Mouse (Mus musculus): ENCODE results near the gene C2cd5. TPM values are rescaled to one million over a fixed set of nuclear protein-coding genes. Genes with fewer than 3 reads are reported as not detected.

The C2cd5 gene
- total RNA-seq, 1 experiment, result 26.5 TPM

GRCm38 (mm10) chr6:143067654-143068053 lies 32.3 kb downstream of the C2cd5 start:
- Histone ChIP-seq H3K9me3 (ENCODE audit: control insufficient read depth, insufficient read depth, low read depth, low read length) (no peaks in the 10 kb centered on the region), H3K4me3 (ENCODE audit: insufficient read depth in 1 of 2, low read depth in 1 of 2, low read length in 2 of 2, poor library complexity in 1 of 2, severe bottlenecking in 1 of 2) (no peak overlapping the region), H3K27ac (ENCODE audit: insufficient read depth, low read depth, low read length, poor library complexity, severe bottlenecking) (no peak overlapping the region), H3K4me1 (ENCODE audit: control insufficient read depth in 2 of 2, insufficient read depth in 2 of 2, low read length in 2 of 2, poor library complexity in 1 of 2) (peaks cover 2 to 9% of the 10 kb centered on the region in 2 experiments), H3K9ac (ENCODE audit: insufficient read depth, low read depth, low read length, poor library complexity, severe bottlenecking) (no peak overlapping the region), H3K36me3 (ENCODE audit: control insufficient read depth, insufficient read depth, low read length, poor library complexity, severe bottlenecking) (peaks cover 6% of the 10 kb centered on the region; the same call in 1 of the 2 replicates)
- DNase-seq (ENCODE audit: low read depth, low spot score), result no peak
- no peak for TF ChIP-seq MAFK (IDR thresholded peaks at IDR 0.05; ENCODE audit: insufficient read depth, low read depth, low read length)
- TF ChIP-seq ZC3H11A (IDR thresholded peaks at IDR 0.05; ENCODE audit: borderline replicate concordance, low read depth, low read length), result no peak
- TF ChIP-seq ZNF384 (IDR thresholded peaks at IDR 0.05; ENCODE audit: low read depth, low read length), result no peak
- TF ChIP-seq CHD2 (IDR thresholded peaks at IDR 0.05; ENCODE audit: low read depth, low read length), result no peak
- no peak for TF ChIP-seq HCFC1 (IDR thresholded peaks at IDR 0.05; ENCODE audit: borderline replicate concordance, insufficient read depth, low read length)
- in situ Hi-C loops (cut with MboI; ENCODE audit: low sequenced_read_pairs in 2 of 2, unreplicated experiment in 2 of 2), result no loop called here

- H3K4me1 ChIP-seq (ENCODE audit: control insufficient read depth in 2 of 2, insufficient read depth in 2 of 2, low read length in 2 of 2, poor library complexity in 1 of 2), result peaks cover 2 to 9% of the 10 kb centered on the region in 2 experiments
- H3K9ac ChIP-seq (ENCODE audit: insufficient read depth, low read depth, low read length, poor library complexity, severe bottlenecking), result no peak overlapping the region
- no peak for TF ChIP-seq HCFC1 (IDR thresholded peaks at IDR 0.05; ENCODE audit: borderline replicate concordance, insufficient read depth, low read length)
- no peak for TF ChIP-seq ZC3H11A (IDR thresholded peaks at IDR 0.05; ENCODE audit: borderline replicate concordance, low read depth, low read length)
- TF ChIP-seq MAFK (IDR thresholded peaks at IDR 0.05; ENCODE audit: insufficient read depth, low read depth, low read length), result no peak
- TF ChIP-seq CHD2 (IDR thresholded peaks at IDR 0.05; ENCODE audit: low read depth, low read length), result no peak
- TF ChIP-seq ZNF384 (IDR thresholded peaks at IDR 0.05; ENCODE audit: low read depth, low read length), result no peak
- H3K27ac ChIP-seq (ENCODE audit: insufficient read depth, low read depth, low read length, poor library complexity, severe bottlenecking), result no peak overlapping the region
- no peaks in the 10 kb centered on the region for H3K9me3 ChIP-seq (ENCODE audit: control insufficient read depth, insufficient read depth, low read depth, low read length)
- DNase-seq (ENCODE audit: low read depth, low spot score), result no peak
- H3K36me3 ChIP-seq (ENCODE audit: control insufficient read depth, insufficient read depth, low read length, poor library complexity, severe bottlenecking), result peaks cover 2% of the 10 kb centered on the region; the same call in 1 of the 2 replicates
- no peak overlapping the region for H3K4me3 ChIP-seq (ENCODE audit: insufficient read depth in 1 of 2, low read depth in 1 of 2, low read length in 2 of 2, poor library complexity in 1 of 2, severe bottlenecking in 1 of 2)
- in situ Hi-C loops (cut with MboI; ENCODE audit: low sequenced_read_pairs in 2 of 2, unreplicated experiment in 2 of 2), result no loop called here
These were observed 33.1 kb downstream of the C2cd5 start for GRCm38 (mm10) chr6:143066859-143067258.

GRCm38 (mm10) chr6:143064047-143064446 lies 35.9 kb downstream of the C2cd5 start:
- in situ Hi-C loops (cut with MboI; ENCODE audit: low sequenced_read_pairs in 2 of 2, unreplicated experiment in 2 of 2), result no loop called here
- TF ChIP-seq CHD2 (IDR thresholded peaks at IDR 0.05; ENCODE audit: low read depth, low read length), result no peak
- no peak for TF ChIP-seq ZC3H11A (IDR thresholded peaks at IDR 0.05; ENCODE audit: borderline replicate concordance, low read depth, low read length)
- TF ChIP-seq MAFK (IDR thresholded peaks at IDR 0.05; ENCODE audit: insufficient read depth, low read depth, low read length), result no peak
- TF ChIP-seq ZNF384 (IDR thresholded peaks at IDR 0.05; ENCODE audit: low read depth, low read length), result no peak
- no peak for TF ChIP-seq HCFC1 (IDR thresholded peaks at IDR 0.05; ENCODE audit: borderline replicate concordance, insufficient read depth, low read length)

GRCm38 (mm10) chr6:143057601-143058000 lies 42.3 kb downstream of the C2cd5 start:
- no peaks in the 10 kb centered on the region for H3K4me1 ChIP-seq (ENCODE audit: control insufficient read depth in 2 of 2, insufficient read depth in 2 of 2, low read length in 2 of 2, poor library complexity in 1 of 2)
- no peak overlapping the region for H3K4me3 ChIP-seq (ENCODE audit: insufficient read depth in 1 of 2, low read depth in 1 of 2, low read length in 2 of 2, poor library complexity in 1 of 2, severe bottlenecking in 1 of 2)
- H3K36me3 ChIP-seq (ENCODE audit: control insufficient read depth, insufficient read depth, low read length, poor library complexity, severe bottlenecking), result peaks cover 5% of the 10 kb centered on the region
- H3K9me3 ChIP-seq (ENCODE audit: control insufficient read depth, insufficient read depth, low read depth, low read length), result no peaks in the 10 kb centered on the region
- no peak for DNase-seq (ENCODE audit: low read depth, low spot score)
- TF ChIP-seq HCFC1 (IDR thresholded peaks at IDR 0.05; ENCODE audit: borderline replicate concordance, insufficient read depth, low read length), result no peak
- TF ChIP-seq ZNF384 (IDR thresholded peaks at IDR 0.05; ENCODE audit: low read depth, low read length), result no peak
- no peak overlapping the region for H3K27ac ChIP-seq (ENCODE audit: insufficient read depth, low read depth, low read length, poor library complexity, severe bottlenecking)
- in situ Hi-C loops (cut with MboI; ENCODE audit: low sequenced_read_pairs in 2 of 2, unreplicated experiment in 2 of 2), result no loop called here
- no peak overlapping the region for H3K9ac ChIP-seq (ENCODE audit: insufficient read depth, low read depth, low read length, poor library complexity, severe bottlenecking)

More at GRCm38 (mm10) chr6:143064047-143064446, 35.9 kb downstream of the C2cd5 start:
- Histone ChIP-seq H3K4me3 (ENCODE audit: insufficient read depth in 1 of 2, low read depth in 1 of 2, low read length in 2 of 2, poor library complexity in 1 of 2, severe bottlenecking in 1 of 2) (no peak overlapping the region), H3K4me1 (ENCODE audit: control insufficient read depth in 2 of 2, insufficient read depth in 2 of 2, low read length in 2 of 2, poor library complexity in 1 of 2) (peaks cover 2 to 8% of the 10 kb centered on the region in 2 experiments; a peak in 3 of 4 replicates), H3K36me3 (ENCODE audit: control insufficient read depth, insufficient read depth, low read length, poor library complexity, severe bottlenecking) (no peaks in the 10 kb centered on the region; the same call in 1 of the 2 replicates), H3K9ac (ENCODE audit: insufficient read depth, low read depth, low read length, poor library complexity, severe bottlenecking) (no peak overlapping the region), H3K9me3 (ENCODE audit: control insufficient read depth, insufficient read depth, low read depth, low read length) (no peaks in the 10 kb centered on the region), H3K27ac (ENCODE audit: insufficient read depth, low read depth, low read length, poor library complexity, severe bottlenecking) (no peak overlapping the region)
- DNase-seq (ENCODE audit: low read depth, low spot score), result no peak

- no peak for TF ChIP-seq ZC3H11A (IDR thresholded peaks at IDR 0.05; ENCODE audit: borderline replicate concordance, low read depth, low read length)
- no peak for TF ChIP-seq HCFC1 (IDR thresholded peaks at IDR 0.05; ENCODE audit: borderline replicate concordance, insufficient read depth, low read length)
- TF ChIP-seq ZNF384 (IDR thresholded peaks at IDR 0.05; ENCODE audit: low read depth, low read length), result no peak
- TF ChIP-seq CHD2 (IDR thresholded peaks at IDR 0.05; ENCODE audit: low read depth, low read length), result no peak
- no peak for TF ChIP-seq MAFK (IDR thresholded peaks at IDR 0.05; ENCODE audit: insufficient read depth, low read depth, low read length)
- Histone ChIP-seq H3K4me1 (ENCODE audit: control insufficient read depth in 2 of 2, insufficient read depth in 2 of 2, low read length in 2 of 2, poor library complexity in 1 of 2) (no peaks in the 10 kb centered on the region), H3K4me3 (ENCODE audit: insufficient read depth in 1 of 2, low read depth in 1 of 2, low read length in 2 of 2, poor library complexity in 1 of 2, severe bottlenecking in 1 of 2) (no peak overlapping the region), H3K36me3 (ENCODE audit: control insufficient read depth, insufficient read depth, low read length, poor library complexity, severe bottlenecking) (peaks cover 20% of the 10 kb centered on the region), H3K9me3 (ENCODE audit: control insufficient read depth, insufficient read depth, low read depth, low read length) (no peaks in the 10 kb centered on the region), H3K9ac (ENCODE audit: insufficient read depth, low read depth, low read length, poor library complexity, severe bottlenecking) (no peak overlapping the region), H3K27ac (ENCODE audit: insufficient read depth, low read depth, low read length, poor library complexity, severe bottlenecking) (no peak overlapping the region)
- no peak for DNase-seq (ENCODE audit: low read depth, low spot score)
- in situ Hi-C loops (cut with MboI; ENCODE audit: low sequenced_read_pairs in 2 of 2, unreplicated experiment in 2 of 2), result no loop called here
These were observed 48.4 kb downstream of the C2cd5 start for GRCm38 (mm10) chr6:143051566-143051965.

Measured in ES-E14 (cell line).